Mouse (Mus musculus): Measurements from ENCODE around the gene Trhr2. TPM values are rescaled to one million over a fixed set of nuclear protein-coding genes. Genes with fewer than 3 reads are reported as not detected.

Gene Trhr2
- polyA plus RNA-seq, 1 experiment from 2014 or later = not detected

- no peaks in the 10 kb centered on the region for H3K27me3 ChIP-seq (replicated peaks; ENCODE audit: control insufficient read depth, insufficient read depth, low read length)
- peaks cover 75% of the 10 kb centered on the region for H3K36me3 ChIP-seq (ENCODE audit: control insufficient read depth, insufficient read depth)
- no peak for ATAC-seq
- no peak overlapping the region for H3K27ac ChIP-seq (ENCODE audit: low read depth, low read length)
- no peak overlapping the region for H3K4me3 ChIP-seq (ENCODE audit: low read depth, low read length)
- no peak overlapping the region for H3K9ac ChIP-seq (ENCODE audit: low read depth, low read length)
- H3K4me1 ChIP-seq (replicated peaks; ENCODE audit: control insufficient read depth, insufficient read depth, low read length) = no peaks in the 10 kb centered on the region
- no peak for TF ChIP-seq CTCF (IDR thresholded peaks at IDR 0.05; ENCODE audit: low read depth)
- H3K9me3 ChIP-seq (ENCODE audit: control insufficient read depth) = no peaks in the 10 kb centered on the region
- 74% methylated on average over 3 of the region's 3 CpGs for WGBS
- H3K4me2 ChIP-seq (replicated peaks; ENCODE audit: low read depth) = no peak overlapping the region
Measured at GRCm38 (mm10) chr8:122390758-122391157, 30.2 kb upstream of the Trhr2 start.

GRCm38 (mm10) chr8:122389357-122389756, 28.8 kb upstream of the Trhr2 start:
- Histone ChIP-seq H3K27ac (ENCODE audit: low read depth, low read length) (no peak overlapping the region), H3K36me3 (ENCODE audit: control insufficient read depth, insufficient read depth) (peaks cover 84% of the 10 kb centered on the region), H3K4me2 (replicated peaks; ENCODE audit: low read depth) (no peak overlapping the region), H3K4me3 (ENCODE audit: low read depth, low read length) (no peak overlapping the region), H3K4me1 (replicated peaks; ENCODE audit: control insufficient read depth, insufficient read depth, low read length) (no peaks in the 10 kb centered on the region), H3K27me3 (replicated peaks; ENCODE audit: control insufficient read depth, insufficient read depth, low read length) (no peaks in the 10 kb centered on the region), H3K9ac (ENCODE audit: low read depth, low read length) (no peak overlapping the region), H3K9me3 (ENCODE audit: control insufficient read depth) (no peaks in the 10 kb centered on the region)
- 86% methylated on average over 3 of the region's 3 CpGs for WGBS
- no peak for ATAC-seq
- peak; percentile 51 for TF ChIP-seq CTCF (IDR thresholded peaks at IDR 0.05; ENCODE audit: low read depth)

GRCm38 (mm10) chr8:122383039-122383438, 22.5 kb upstream of the Trhr2 start:
- 0 out of 2 replicates have a peak, but pooled peaks cover 3% of the 10 kb centered on the region for H3K4me1 ChIP-seq (replicated peaks; ENCODE audit: control insufficient read depth, insufficient read depth, low read length)
- no peak for ATAC-seq
- no peaks in the 10 kb centered on the region for H3K27me3 ChIP-seq (replicated peaks; ENCODE audit: control insufficient read depth, insufficient read depth, low read length)
- H3K4me3 ChIP-seq (ENCODE audit: low read depth, low read length) = no peak overlapping the region
- TF ChIP-seq CTCF (IDR thresholded peaks at IDR 0.05; ENCODE audit: low read depth) = no peak
- H3K4me2 ChIP-seq (replicated peaks; ENCODE audit: low read depth) = no peak overlapping the region
- H3K9ac ChIP-seq (ENCODE audit: low read depth, low read length) = no peak overlapping the region
- no peaks in the 10 kb centered on the region for H3K9me3 ChIP-seq (ENCODE audit: control insufficient read depth)
- WGBS = 46% methylated on average over 4 of the region's 4 CpGs
- peaks cover 60% of the 10 kb centered on the region for H3K36me3 ChIP-seq (ENCODE audit: control insufficient read depth, insufficient read depth)
- H3K27ac ChIP-seq (ENCODE audit: low read depth, low read length) = no peak overlapping the region

GRCm38 (mm10) chr8:122376365-122377231, 16.1 kb upstream of the Trhr2 start, which contains the start of gene Zc3h18:
Gene Zc3h18, plus strand, starts transcription at chr8:122376609.
- Histone ChIP-seq H3K9ac (ENCODE audit: low read depth, low read length) (peak within 1 kb of the TSS; percentile 95), H3K4me3 (ENCODE audit: low read depth, low read length) (peak within 1 kb of the TSS; percentile 95), H3K9me3 (ENCODE audit: control insufficient read depth) (no peaks in the 10 kb centered on the region), H3K27ac (ENCODE audit: low read depth, low read length) (peak within 1 kb of the TSS; percentile 98), H3K4me2 (replicated peaks; ENCODE audit: low read depth) (peak within 1 kb of the TSS; percentile 76), H3K27me3 (replicated peaks; ENCODE audit: control insufficient read depth, insufficient read depth, low read length) (no peaks in the 10 kb centered on the region), H3K4me1 (replicated peaks; ENCODE audit: control insufficient read depth, insufficient read depth, low read length) (0 out of 2 replicates have a peak, but pooled peaks cover 4% of the 10 kb centered on the region), H3K36me3 (ENCODE audit: control insufficient read depth, insufficient read depth) (peaks cover 14% of the 10 kb centered on the region)
- under 1% methylated on average over 78 of the region's 107 CpGs for WGBS
- peak; percentile 93 for ATAC-seq
- peak; percentile 67 for TF ChIP-seq CTCF (IDR thresholded peaks at IDR 0.05; ENCODE audit: low read depth)

GRCm38 (mm10) chr8:122375751-122376364, 15.3 kb upstream of the Trhr2 start:
- TF ChIP-seq CTCF (IDR thresholded peaks at IDR 0.05; ENCODE audit: low read depth) = no peak
- H3K27ac ChIP-seq (ENCODE audit: low read depth, low read length) = peak overlapping the region; percentile 98; the same call in 1 of the 2 replicates
- peak overlapping the region; percentile 95 for H3K4me3 ChIP-seq (ENCODE audit: low read depth, low read length)
- H3K36me3 ChIP-seq (ENCODE audit: control insufficient read depth, insufficient read depth) = peaks cover 9% of the 10 kb centered on the region
- 0 out of 2 replicates have a peak, but pooled peaks cover 4% of the 10 kb centered on the region for H3K4me1 ChIP-seq (replicated peaks; ENCODE audit: control insufficient read depth, insufficient read depth, low read length)
- H3K9me3 ChIP-seq (ENCODE audit: control insufficient read depth) = no peaks in the 10 kb centered on the region
- 0 out of 2 replicates have a peak overlapping the region, but pooled peaks have one; percentile 22 for H3K9ac ChIP-seq (ENCODE audit: low read depth, low read length)
- no peaks in the 10 kb centered on the region for H3K27me3 ChIP-seq (replicated peaks; ENCODE audit: control insufficient read depth, insufficient read depth, low read length)
- ATAC-seq = peak; percentile 4; the same call in 1 of the 2 replicates
- WGBS = 21% methylated on average over 13 of the region's 13 CpGs
- H3K4me2 ChIP-seq (replicated peaks; ENCODE audit: low read depth) = peak overlapping the region; percentile 76

- no peak for TF ChIP-seq CTCF (IDR thresholded peaks at IDR 0.05; ENCODE audit: low read depth)
- no peak overlapping the region for H3K4me3 ChIP-seq (ENCODE audit: low read depth, low read length)
- H3K9me3 ChIP-seq (ENCODE audit: control insufficient read depth) = no peaks in the 10 kb centered on the region
- no peak overlapping the region for H3K9ac ChIP-seq (ENCODE audit: low read depth, low read length)
- H3K27ac ChIP-seq (ENCODE audit: low read depth, low read length) = no peak overlapping the region
- H3K27me3 ChIP-seq (replicated peaks; ENCODE audit: control insufficient read depth, insufficient read depth, low read length) = no peaks in the 10 kb centered on the region
- H3K4me1 ChIP-seq (replicated peaks; ENCODE audit: control insufficient read depth, insufficient read depth, low read length) = 0 out of 2 replicates have a peak, but pooled peaks cover 4% of the 10 kb centered on the region
- no peak for ATAC-seq
- H3K36me3 ChIP-seq (ENCODE audit: control insufficient read depth, insufficient read depth) = peaks cover 4% of the 10 kb centered on the region
- WGBS = 94% methylated on average over 7 of the region's 7 CpGs
- H3K4me2 ChIP-seq (replicated peaks; ENCODE audit: low read depth) = no peak overlapping the region
Measured at GRCm38 (mm10) chr8:122375320-122375719, 14.8 kb upstream of the Trhr2 start.
